Mouse (Mus musculus): Measurements from ENCODE around the gene Morn3.
A peak's percentile ranks its signal among the peaks of the same experiment; 100 is the strongest.

The Morn3 gene

DNA sequence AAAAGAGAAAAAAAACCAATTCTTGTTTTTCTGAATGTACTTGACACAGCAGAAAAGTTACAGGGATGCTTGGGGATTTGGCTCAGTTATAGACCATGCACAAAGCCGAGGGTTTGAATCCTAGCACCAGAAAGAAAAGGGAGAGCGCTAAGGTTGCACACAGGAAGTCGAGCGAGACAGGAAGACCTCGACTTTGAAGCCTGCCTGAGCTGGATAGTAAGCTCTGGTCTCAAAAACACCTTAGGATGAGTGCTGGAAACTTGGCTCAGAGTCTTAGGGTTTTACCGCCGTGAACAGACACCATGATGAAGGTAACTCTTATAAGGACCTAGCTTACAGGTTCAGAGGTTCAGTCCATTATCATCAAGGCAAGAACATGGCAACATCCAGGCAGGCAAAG, 25.4 kb downstream of the Morn3 start:
- no peak for DNase-seq

DNA sequence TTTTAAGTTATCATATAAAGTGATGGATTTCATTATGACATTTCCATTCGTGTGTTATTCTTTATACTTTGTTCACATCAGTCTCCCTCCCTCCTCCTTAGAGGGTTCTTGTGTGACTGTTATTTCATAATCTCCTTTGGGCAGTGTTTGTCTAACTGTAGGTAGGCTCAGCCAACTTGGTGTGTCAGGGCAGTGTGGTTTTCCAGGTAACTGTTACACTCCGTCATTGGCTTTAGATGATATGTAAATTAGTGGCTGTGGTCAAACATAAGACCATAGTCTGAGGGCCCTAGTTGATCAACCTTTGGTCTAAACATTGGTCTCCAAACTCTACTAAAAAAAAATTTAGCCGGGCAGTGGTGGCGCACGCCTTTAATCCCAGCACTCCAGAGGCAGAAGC, 26.4 kb downstream of the Morn3 start:
- DNase-seq, result no peak

DNA sequence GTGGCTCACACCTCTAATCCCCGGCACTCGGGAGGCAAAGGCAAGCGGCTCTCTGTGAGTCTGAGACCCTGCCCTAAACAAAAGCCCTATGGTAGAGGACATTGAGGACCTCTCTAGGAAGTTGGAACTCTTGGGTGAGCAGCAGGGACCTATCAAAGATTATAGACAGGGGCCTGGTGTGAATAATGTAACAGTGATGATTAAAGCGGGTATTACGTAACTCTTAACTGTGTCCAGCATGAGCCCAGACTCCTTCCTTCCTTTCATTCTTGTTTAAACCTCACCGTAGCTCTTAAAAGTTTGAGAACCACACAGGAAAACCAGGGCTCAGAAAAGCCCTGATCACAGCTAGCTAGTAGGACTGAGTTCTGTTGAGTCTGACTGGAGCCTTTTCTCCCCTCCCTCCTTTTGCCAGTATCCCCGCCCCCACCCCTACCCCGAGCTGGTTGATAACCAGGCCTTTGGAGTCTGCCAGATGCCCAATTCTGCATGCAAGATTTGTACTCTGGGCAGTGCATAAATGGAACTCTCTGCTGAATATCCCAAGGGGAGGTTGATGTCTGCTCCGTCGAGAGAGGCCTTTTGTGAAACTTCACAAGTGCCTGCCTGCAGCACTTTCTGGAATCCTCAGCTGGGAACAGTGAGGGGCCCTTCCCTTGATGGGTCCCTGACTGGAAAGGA, 27.3 kb downstream of the Morn3 start:
- no peak for DNase-seq

DNA sequence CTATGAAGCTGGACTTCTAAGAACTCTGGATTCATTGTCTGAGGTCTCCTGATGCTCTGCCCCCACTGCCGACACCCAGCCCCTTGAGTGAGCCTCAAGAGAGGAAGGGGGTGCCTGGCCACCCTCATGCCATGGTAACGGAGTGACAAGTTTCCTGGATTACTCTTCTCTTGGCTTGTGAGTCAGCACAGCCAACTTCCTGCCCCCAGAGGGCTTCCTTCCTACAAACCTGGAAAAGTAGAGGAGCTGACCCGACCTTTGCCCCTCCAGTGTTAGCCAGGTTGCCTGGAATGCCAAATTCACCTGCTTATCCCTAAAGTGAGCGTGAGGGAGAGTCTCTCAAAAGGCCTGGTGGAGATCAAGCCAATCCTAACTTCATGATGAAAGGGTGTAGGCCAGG, 29.3 kb downstream of the Morn3 start:
- DNase-seq, result peak; percentile 42 to 50

DNA sequence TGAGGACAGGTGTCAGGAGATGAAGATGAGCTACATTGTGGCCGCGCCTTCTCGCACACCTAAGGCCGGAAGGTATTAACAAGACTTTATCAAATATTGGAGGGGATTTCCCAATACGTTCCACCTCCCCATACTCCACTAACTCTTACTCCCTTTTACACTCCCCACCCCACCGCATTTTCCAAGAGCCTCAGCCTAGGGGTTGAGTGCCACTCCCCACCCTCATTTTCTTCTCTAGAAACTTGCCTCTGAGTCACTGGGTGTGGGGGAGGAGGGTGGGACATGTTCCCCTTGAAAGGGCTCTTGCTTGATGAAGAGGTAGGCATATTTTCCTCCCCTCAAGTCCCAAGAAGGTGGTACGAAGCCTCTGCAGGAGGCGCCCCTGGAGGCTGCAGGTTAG, 30.9 kb downstream of the Morn3 start:
- DNase-seq, result peak; percentile 39 to 49

DNA sequence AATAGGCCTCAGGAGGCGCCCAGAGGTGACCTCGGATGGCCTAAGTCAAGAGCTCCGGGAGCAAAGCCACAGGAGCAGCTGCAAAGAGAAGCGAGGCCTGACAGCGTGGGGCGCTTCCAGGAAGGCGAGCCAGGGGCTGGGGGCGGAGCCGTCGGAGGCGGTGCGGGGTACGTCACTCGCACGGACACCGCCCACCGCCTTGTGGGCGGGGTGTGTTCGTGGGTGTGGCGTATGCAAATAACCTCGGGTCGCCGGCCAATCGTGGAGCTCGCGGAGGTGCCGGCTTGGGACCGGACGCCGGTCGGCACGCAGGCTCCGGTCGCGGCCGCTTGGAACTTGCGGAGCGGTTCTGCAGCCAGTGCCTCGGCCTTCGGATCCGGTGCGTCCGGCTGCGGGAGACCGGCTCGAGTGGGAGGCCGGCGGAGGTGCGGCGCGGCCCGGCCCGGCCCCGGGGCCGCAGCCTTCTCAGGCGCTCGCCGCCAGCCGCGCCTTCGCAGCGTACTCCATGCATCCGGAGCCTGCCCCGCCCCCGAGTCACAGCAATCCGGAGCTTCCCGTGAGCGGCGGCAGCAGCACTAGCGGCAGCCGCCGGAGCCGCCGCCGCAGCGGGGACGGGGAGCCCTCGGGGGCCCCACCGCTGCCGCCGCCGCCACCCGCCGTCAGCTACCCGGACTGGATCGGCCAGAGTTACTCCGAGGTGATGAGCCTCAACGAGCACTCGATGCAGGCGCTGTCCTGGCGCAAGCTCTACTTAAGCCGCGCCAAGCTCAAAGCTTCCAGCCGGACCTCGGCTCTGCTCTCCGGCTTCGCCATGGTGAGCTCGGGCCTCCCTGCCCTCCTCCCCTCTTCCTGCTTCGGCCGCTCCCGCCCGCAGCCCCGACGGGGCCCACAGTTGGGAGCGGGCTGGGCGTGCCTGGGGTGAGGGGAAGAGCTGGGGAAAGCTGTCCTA, 31.8 kb downstream of the Morn3 start, which contains the start of gene Orai1:
Gene Orai1 (plus strand): TSS at position 322 of the 949 bp plus-strand sequence.
- DNase-seq, result peak; percentile 99

DNA sequence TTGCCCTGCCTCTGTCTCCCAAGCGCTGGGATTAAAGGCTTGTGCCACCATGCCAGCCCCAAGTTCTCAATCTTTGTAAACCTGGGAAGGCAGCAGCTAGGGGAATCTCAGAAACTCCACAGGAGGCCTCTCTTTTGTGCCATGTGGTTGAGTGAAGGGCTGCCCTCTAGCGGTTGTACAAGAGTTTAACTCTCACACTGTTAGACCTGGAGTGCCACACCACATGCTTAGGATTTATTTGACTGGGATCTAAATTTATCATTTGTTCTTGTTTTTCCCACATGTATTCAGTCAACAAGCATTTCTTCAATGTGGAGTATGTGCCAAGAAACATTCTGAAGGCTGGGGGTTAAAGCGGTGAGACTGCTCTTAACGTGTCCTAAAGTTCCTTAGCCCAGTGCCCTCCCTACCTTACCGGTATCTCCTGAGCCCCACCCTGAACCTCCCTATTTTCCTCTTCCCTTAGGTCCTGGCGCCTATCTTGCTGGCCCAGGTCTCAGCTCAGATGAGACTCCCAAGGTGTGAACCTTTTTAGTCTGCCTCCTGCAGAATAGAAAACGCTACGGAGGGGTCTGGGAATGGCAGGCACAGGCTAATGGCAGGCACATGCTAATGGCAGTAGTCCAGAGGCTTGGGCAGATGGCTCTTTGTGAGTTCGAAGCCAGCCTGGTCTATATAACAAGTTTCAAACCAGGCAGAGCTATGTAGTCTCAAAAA, 33.1 kb downstream of the Morn3 start:
- peak; percentile 53 to 76 for DNase-seq

DNA sequence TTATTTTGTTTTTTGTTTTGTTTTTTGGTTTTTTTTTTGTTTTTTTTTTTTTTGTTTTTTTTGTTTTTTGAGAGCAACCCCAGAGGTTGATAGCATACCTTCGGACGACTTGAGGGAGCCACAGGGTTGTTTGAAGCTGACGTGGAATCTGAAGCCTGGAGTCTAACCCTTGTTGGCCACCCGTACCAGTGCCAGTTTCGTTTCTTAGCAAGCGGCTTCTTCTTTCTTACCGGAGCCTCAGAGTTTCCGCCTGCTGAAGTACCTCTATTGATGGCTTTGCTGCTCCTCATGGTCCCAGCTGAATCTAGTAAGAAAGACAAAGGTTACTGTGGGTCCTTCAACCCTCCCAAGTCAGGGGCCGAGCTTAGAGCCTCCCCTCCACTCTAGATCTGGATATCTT, 35.1 kb downstream of the Morn3 start:
- no peak for DNase-seq

DNA sequence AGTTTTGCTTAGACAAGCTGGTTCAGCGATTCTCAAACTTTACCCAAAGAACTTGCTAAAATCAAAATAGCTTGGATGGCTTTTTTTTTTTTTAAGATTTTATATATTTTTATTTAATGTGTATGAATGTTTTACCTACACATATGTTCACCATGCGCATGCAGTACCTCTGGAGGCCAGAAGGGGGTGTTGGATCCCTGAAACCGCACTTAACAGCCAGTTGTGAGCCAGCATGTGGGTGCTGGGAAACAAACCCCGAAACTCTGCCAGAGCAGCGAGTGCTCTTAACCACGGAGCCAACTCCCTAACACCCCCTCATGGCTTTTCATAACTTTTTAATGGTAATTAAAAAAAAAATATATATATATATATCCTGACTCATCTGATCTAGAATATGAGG, 36.0 kb downstream of the Morn3 start:
- no peak for DNase-seq

DNA sequence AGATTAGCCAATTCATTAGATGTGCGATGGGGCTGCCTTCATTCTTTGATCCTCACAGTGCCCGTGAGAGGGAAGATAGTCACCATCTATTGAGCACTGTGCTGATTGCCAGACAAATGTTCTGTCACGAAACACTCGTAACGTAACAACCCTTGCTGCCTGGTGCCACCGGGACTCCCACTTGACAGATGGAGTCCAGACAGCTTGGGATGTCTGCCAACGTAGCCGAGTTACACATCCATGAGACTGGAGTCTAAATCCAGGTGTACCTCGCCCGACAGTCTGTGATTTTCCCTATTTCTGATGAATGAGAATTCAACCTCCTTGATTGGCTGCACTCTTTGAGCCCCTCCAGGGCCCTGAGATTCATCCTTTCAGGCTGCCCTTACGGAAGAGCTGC, 36.9 kb downstream of the Morn3 start:
- no peak for DNase-seq

DNA sequence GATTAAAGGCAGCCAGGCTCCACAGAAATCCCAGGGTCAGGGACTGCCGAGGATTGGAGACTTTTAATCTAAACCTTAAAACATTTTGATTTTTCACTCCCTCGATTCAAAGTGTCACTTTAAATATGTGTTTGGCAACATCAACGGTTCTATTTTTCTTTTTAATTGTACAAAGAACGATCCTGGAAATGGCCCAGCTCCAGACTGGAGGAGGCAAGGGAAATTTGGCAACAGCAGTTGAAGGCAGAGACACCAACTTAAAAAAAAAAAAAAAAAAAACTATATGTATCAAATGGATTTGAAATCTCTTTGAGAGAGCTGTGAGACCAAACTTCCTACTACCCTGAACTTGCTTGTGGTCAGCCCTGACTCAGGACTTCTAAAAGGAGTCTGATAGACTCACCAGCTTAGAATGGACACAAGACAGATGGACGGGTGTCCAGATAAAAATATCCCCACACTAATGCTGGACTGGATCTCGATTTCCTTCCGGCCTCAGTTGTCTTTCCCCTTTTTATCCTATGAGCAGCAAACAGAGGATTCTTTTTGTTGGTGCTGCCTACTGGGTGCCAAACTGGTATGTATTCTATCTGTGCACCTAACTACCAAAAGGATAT, 37.8 kb downstream of the Morn3 start:
- DNase-seq, result no peak

DNA sequence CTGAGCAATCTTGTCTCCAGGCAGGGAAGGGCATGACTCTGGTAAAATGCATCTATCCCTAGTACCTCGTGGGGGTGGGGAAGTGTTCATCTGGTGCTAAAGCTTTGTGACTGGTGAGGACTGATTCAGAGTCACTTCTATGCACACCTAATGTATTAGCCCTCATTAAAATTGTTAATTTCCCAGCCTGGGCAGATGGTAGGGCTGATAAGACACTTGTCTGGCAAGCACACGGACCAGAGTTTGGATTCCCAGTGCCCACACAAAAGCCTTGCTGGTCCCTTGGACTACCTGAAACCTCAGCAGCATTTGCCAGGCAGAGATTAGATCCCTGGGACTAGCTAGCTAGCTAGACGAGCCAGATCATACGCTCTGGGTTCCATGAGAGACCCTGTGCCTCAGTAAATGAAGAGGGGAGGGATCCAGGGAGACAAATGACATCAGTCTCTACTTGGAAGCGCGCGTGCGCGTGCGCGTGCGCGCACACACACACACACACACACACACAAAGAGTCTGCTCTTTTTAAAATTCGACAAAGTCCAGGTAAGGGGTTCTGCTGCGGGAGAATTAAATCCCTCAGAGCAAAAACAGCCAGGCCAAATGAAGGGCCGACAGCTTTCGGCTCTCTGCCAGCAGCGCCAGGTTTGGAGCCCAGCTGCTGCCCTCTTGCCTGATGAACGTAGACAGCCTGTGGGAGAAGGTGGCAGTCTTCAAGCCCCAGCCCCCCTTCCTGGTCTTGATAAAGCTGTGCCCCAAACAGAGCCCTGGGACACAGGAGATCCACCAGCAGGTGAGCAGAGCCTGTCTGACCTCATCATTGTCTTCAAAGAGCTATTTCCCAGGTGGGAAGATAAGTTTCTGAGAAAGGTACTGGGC, 40.9 kb downstream of the Morn3 start:
- DNase-seq, result no peak

DNA sequence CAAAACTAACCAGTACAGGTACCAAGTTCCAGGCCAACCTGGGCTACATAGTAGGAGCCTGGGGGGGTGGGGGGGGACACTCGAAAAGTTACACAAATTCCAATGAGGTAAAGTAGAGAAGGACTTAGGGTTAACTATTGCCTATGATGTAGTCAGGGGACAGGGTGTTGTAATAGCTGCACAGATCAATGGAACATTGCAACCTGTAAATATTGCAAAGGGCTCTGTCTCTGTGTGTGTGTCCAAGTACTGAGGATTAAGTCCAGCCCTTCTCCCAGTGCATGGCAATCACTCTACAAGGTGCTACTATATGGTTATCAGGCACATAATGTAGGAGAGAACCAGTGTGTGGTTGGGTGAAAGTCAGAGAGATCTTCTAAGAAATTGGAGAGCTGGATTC, 45.9 kb downstream of the Morn3 start:
- DNase-seq, result no peak

DNA sequence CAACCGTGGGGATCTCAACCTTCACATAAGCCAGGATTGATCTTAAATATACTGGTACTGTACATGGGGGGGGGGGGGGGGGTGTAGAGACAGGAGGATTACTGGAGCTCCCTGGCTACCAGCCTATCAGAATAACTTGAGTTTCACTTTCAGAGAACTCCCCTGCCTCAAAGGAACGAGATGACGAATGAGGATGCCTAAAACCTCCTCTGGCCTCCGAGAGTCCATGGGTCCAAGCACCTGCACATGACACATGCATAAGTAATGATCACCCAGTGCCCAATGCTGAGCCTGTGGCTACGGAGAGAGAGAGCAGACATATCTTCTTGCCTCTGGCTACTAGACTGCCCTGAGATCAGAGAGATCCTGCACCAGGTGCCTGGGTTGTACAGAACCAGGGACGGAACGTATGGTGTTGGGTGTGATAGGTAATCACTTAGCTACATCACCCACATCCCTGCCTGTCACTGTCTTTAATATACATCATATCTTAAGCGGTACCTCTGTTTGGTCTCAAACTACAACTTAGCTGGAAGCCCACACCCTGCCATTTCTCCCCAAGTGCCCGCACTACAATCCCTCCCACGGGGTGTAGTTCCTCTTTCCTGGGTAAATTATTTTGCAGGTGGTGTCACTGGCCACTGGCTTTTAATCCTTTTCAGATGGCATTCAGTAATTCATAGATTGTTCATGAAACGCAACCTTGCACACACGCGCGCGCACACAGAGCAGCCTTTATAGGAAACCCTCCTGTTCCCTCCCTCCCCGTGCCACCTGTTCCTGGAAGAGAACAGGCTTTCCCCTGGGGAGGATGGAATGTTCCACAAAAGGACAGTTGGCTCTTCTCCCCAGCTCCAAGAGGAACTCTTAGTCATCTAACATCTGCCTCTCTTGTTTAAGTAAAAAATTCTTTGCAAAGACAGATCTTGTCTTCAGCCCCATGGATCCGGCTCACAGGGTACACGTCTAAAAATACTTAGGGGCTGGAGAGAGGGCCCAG, 49.3 kb downstream of the Morn3 start:
- no peak for DNase-seq

DNA sequence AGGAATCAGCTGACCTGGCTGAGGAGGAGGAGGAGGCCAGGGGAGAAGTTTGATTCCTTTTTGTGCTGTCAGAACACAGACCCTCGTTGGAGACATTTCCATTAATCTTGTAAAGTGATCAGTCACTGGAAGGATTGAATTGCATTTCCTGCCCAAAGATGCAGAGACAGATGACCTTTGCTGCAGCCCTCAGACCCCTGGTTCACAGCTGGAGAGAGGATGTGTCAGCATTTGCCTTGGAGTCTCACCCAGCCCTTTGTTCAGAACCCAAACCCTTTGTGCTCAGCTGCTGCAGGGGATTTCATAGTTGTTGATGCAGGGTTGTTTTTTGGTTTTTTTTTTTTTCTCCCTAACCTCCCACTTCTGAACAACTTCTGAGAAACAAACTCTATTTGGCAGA, 51.9 kb downstream of the Morn3 start:
- no peak for DNase-seq

DNA sequence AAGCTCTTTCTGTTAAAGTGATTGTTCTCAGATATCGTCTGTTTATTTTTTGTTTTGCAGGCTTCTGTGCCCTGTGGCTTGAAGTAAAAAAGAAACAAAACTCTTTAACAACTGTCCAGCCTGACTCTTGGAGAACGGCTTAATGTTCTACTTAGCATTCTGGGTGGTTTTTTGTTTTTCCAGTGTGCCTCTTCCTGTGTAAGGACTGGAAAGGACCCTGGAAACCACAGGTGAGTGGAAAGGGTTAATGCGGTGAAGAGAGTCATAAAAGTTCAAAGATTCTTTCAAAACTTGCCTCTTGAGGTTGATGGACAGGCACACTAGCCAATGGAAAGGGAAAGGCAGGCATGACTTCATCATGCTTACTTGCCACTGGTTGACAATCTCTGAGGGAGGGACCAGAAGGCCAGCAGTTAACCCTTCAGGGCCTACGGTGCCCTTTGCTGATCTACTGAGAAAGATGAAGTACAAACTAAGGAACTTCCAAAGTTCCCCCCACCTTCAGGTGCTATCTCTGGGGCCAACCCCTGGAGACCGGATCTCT, 52.4 kb downstream of the Morn3 start:
- DNase-seq, result peak; percentile 89 to 95

DNA sequence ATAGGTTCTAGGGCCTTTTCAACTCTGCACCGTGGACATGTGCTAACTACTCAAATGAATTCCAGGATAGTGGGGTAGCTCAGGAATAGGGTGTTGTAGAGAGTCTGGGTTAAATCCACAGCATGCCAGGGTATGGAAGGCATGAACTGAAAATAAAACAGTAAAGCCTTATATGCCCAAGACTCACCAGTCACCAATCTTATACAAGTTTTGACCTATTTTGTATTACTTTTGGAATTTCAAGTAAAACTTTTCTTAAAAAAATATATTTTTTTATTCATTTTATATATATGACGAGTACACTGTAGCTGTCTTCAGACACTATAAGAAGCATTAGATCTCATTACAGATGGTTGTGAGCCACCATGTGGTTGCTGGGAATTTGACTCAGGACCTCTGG, 53.0 kb downstream of the Morn3 start:
- no peak for DNase-seq

DNA sequence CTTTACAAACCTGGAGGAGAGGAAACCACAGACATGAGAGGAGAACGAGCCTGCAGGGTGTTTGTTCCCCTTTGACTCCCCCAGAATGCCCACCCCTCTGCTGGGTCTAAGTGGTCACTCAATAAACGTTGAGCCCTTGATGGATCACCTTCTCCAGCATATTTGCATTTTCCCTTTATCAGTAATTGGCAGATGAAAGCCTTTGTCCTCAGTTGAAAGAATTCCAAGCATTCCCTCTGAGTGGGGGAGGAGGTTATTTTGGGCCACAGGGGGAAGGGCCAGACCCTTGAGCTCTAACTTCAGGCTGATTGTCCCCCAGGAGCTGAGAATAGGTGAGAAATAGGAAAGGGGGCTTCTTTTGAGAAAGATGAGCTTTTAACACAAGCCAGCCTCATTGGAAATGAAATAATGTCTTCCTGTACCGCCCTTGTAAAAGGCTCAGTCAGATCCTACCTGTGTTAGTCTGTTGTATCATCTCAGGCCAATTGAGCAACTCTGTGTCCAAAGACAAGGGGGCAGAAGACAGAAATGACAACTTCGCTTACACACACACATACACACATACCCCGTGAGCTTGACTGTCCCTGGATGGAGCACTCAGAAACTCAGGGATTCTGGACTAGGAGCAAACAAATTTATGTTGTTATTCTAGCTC, 55.3 kb downstream of the Morn3 start:
- no peak for DNase-seq

DNA sequence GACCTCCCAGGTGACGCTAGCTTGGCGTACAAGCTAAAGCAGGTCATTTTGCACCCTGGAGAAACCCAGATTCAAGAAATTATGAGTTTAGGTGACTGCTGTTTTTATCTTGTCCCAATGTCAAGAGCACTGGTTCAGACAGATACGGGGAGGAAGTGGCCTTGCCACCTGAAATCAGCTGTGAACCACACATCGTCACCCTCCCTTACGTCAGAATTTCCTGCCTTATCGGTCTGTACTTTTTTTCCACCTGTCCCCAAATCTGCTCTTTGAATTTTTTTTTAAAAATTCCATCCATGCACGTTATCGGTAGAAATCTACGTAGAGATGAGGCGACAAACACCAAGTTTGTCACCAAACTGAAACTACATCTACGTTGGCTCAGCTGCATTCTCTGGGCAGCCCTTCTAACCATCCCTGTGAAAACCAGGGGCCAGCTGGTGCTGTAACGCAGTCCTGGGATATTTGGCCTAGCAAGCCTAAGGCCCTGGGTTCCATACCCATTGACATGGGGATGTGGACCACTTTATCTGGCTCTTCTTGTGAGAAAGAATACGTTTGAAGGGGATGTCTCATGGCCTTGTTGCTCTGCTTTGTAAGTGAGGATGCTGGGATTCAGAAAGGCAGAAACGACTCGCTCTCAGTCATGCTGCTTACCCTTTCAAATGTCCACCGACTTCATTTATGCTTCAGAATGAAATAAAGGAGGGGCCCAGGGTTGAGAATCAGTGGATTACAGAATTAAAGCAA, 56.2 kb downstream of the Morn3 start:
- no peak for DNase-seq
